Mouse (Mus musculus) kidney, postnatal 0 days (tissue): ENCODE data around the gene Olfr1239. TPM values are rescaled to one million over a fixed set of nuclear protein-coding genes. Genes with fewer than 3 reads are reported as not detected.

Experiments
- ATAC-seq: fragments of 200-750 bp; cut with Nextera tagmentation; replicated peaks from 2 replicates; pipeline ENCODE4 v1.8.0; 2017; ENCODE audit warnings: low read depth, moderate number of reproducible peaks, moderate TSS enrichment, moderate library complexity; ENCODE audit not compliant: low FRiP score
- DNase-seq: peaks from one replicate; pipeline ENCODE4 v3.0.0-alpha.2; 2016; ENCODE audit warnings: low spot score
- H3K27ac ChIP-seq: fragments of 300-500 bp; sonication (generic); 2 replicates; pipeline ENCODE4 v1.5.1; 2014; ENCODE audit warnings: mild to moderate bottlenecking
- H3K27me3 ChIP-seq: fragments of 300-500 bp; sonication (generic); 2 replicates; pipeline ENCODE4 v1.6.1; 2014; ENCODE audit warnings: low read length, mixed read lengths; ENCODE audit not compliant: insufficient read depth
- H3K36me3 ChIP-seq: fragments of 300-500 bp; sonication (generic); 2 replicates; pipeline ENCODE4 v1.6.1; 2014; ENCODE audit warnings: low read length, mixed read lengths; ENCODE audit not compliant: insufficient read depth
- H3K4me1 ChIP-seq: fragments of 300-500 bp; sonication (generic); replicated peaks from 2 replicates; pipeline ENCODE4 v1.6.1; 2014; ENCODE audit warnings: antibody characterized with exemption, low read length, mixed read lengths; ENCODE audit not compliant: insufficient read depth
- H3K4me2 ChIP-seq: fragments of 300-500 bp; sonication (generic); 2 replicates; pipeline ENCODE4 v1.6.1; 2014; ENCODE audit warnings: mild to moderate bottlenecking, low read length, moderate library complexity, mixed read lengths
- H3K4me3 ChIP-seq: fragments of 300-500 bp; sonication (generic); replicated peaks from 2 replicates; pipeline ENCODE4 v1.5.1; 2014; ENCODE audit warnings: low read depth, low read length
- H3K9ac ChIP-seq: fragments of 300-500 bp; sonication (generic); 2 replicates; pipeline ENCODE4 v1.6.1; 2014; ENCODE audit warnings: low read depth, low read length
- H3K9me3 ChIP-seq: fragments of 300-500 bp; sonication (generic); replicated peaks from 2 replicates; pipeline ENCODE4 v1.6.1; 2016; ENCODE audit warnings: low read length, inconsistent platforms, mixed read lengths
- CTCF ChIP-seq: IDR thresholded peaks from 2 replicates; pipeline ENCODE4 v1.5.1; 2016; ENCODE audit warnings: antibody characterized with exemption, low read depth, mild to moderate bottlenecking, moderate library complexity
- WGBS: fragments of 180-500 bp; shearing (Covaris S2); extraction: QIAGEN DNeasy Blood & Tissue Kit; methylation state at CpG from one replicate; pipeline ENCODE4 v1.1.7; 2014; 5-methylcytosine and 5-hydroxymethylcytosine counted together
- polyA plus RNA-seq: library from polyadenylated mRNA; unstranded; fragments of >200 nt; fragmentation: Nextera tagmentation; extraction: Ambion mirVana; gene quantifications from 2 replicates; pipeline ENCODE4 v1.2.1, GENCODE M21; 2015

Olfr1239 gene
- polyA plus RNA-seq = not detected in 2 replicates

GRCm38 (mm10) chr2:89420307-89420706 lies at the start of gene Olfr1239:
Olfr1239 (minus strand) TSS chr2:89420407.
- Histone ChIP-seq H3K36me3 (no peaks in the 10 kb centered on the region), H3K27ac (no peak within 1 kb of the TSS), H3K4me1 (no peaks in the 10 kb centered on the region), H3K4me2 (no peak within 1 kb of the TSS), H3K4me3 (no peak within 1 kb of the TSS), H3K9me3 (no peaks in the 10 kb centered on the region), H3K9ac (no peak within 1 kb of the TSS), H3K27me3 (no peaks in the 10 kb centered on the region)
- no peak for DNase-seq
- no peak for ATAC-seq
- 91% methylated on average over 2 of the region's 2 CpGs for WGBS
- no peak for TF ChIP-seq CTCF

- ATAC-seq (no peak), DNase-seq (no peak)
- no peak within 1 kb of the TSS for H3K4me2 ChIP-seq
- H3K27me3 ChIP-seq = no peaks in the 10 kb centered on the region
- no peaks in the 10 kb centered on the region for H3K4me1 ChIP-seq
- H3K36me3 ChIP-seq = no peaks in the 10 kb centered on the region
- no peak within 1 kb of the TSS for H3K4me3 ChIP-seq
- H3K9ac ChIP-seq = no peak within 1 kb of the TSS
- WGBS = 72% methylated on average over 3 of the region's 3 CpGs
- H3K27ac ChIP-seq = no peak within 1 kb of the TSS
- no peaks in the 10 kb centered on the region for H3K9me3 ChIP-seq
- TF ChIP-seq CTCF = no peak
These were observed 22.7 kb upstream of the Olfr1239 start, which contains the start of gene Olfr1240 for GRCm38 (mm10) chr2:89442900-89443299. Olfr1240 (minus strand) TSS chr2:89443000.

- Histone ChIP-seq H3K9ac (no peak overlapping the region), H3K27ac (no peak overlapping the region), H3K27me3 (no peaks in the 10 kb centered on the region), H3K9me3 (no peaks in the 10 kb centered on the region), H3K4me3 (no peak overlapping the region), H3K4me1 (no peaks in the 10 kb centered on the region), H3K4me2 (no peak overlapping the region), H3K36me3 (no peaks in the 10 kb centered on the region)
- WGBS = 84% methylated on average over 1 of the region's 1 CpGs
- ATAC-seq (no peak; the same call in 1 of the 2 replicates), DNase-seq (no peak)
- no peak for TF ChIP-seq CTCF
These were observed 5.7 kb downstream of the Olfr1239 start for GRCm38 (mm10) chr2:89414557-89414956.

GRCm38 (mm10) chr2:89409576-89409975 lies 10.6 kb downstream of the Olfr1239 start, which contains the start of gene Olfr1238:
Olfr1238 (minus strand) TSS chr2:89409676.
- H3K27me3 ChIP-seq = no peaks in the 10 kb centered on the region
- no peaks in the 10 kb centered on the region for H3K36me3 ChIP-seq
- ATAC-seq (no peak), DNase-seq (no peak)
- no peak for TF ChIP-seq CTCF
- H3K9me3 ChIP-seq = no peaks in the 10 kb centered on the region
- WGBS = 92% methylated on average over 2 of the region's 2 CpGs
- no peak within 1 kb of the TSS for H3K4me2 ChIP-seq
- no peak within 1 kb of the TSS for H3K4me3 ChIP-seq
- no peak within 1 kb of the TSS for H3K27ac ChIP-seq
- H3K9ac ChIP-seq = no peak within 1 kb of the TSS
- H3K4me1 ChIP-seq = no peaks in the 10 kb centered on the region

- ATAC-seq = no peak
- H3K9me3 ChIP-seq = no peaks in the 10 kb centered on the region
- H3K27me3 ChIP-seq = no peaks in the 10 kb centered on the region
- H3K36me3 ChIP-seq = no peaks in the 10 kb centered on the region
- no peak for DNase-seq
- H3K4me3 ChIP-seq = no peak overlapping the region
- no peak for TF ChIP-seq CTCF
- no peak overlapping the region for H3K9ac ChIP-seq
- no peaks in the 10 kb centered on the region for H3K4me1 ChIP-seq
- H3K4me2 ChIP-seq = no peak overlapping the region
- H3K27ac ChIP-seq = no peak overlapping the region
- WGBS = 85% methylated on average over 1 of the region's 1 CpGs
These were observed 19.3 kb downstream of the Olfr1239 start for GRCm38 (mm10) chr2:89400882-89401281.

Other genes with a start within 250 kb of the Olfr1239 start
- gene Olfr1225, start 245.7 kb downstream of the Olfr1239 start, polyA plus RNA-seq = not detected in 2 replicates
- not detected in 2 replicates for gene Olfr1226, start 220.4 kb downstream of the Olfr1239 start, polyA plus RNA-seq
- not detected in 2 replicates for gene Olfr1228, start 166.3 kb downstream of the Olfr1239 start, polyA plus RNA-seq
- not detected in 2 replicates for gene Olfr1229, start 132.4 kb downstream of the Olfr1239 start, polyA plus RNA-seq
- not detected in 2 replicates for gene Olfr1230, start 123.1 kb downstream of the Olfr1239 start, polyA plus RNA-seq
- not detected in 2 replicates for gene Olfr1231, start 113.3 kb downstream of the Olfr1239 start, polyA plus RNA-seq
- gene Olfr1232, start 90.7 kb downstream of the Olfr1239 start, polyA plus RNA-seq = not detected in 2 replicates
- gene Olfr1233, start 78.0 kb downstream of the Olfr1239 start, polyA plus RNA-seq = not detected in 2 replicates
- not detected in 2 replicates for gene Olfr1234, start 55.5 kb downstream of the Olfr1239 start, polyA plus RNA-seq
- gene Olfr1238, start 10.7 kb downstream of the Olfr1239 start, polyA plus RNA-seq = not detected in 2 replicates
- gene Olfr1240, start 22.6 kb upstream of the Olfr1239 start, polyA plus RNA-seq = not detected in 2 replicates
- gene Olfr1241, start 66.7 kb upstream of the Olfr1239 start, polyA plus RNA-seq = not detected in 2 replicates
- gene Olfr1242, start 77.9 kb upstream of the Olfr1239 start, polyA plus RNA-seq = not detected in 2 replicates
- gene Olfr1243, start 111.1 kb upstream of the Olfr1239 start, polyA plus RNA-seq = not detected in 2 replicates
- gene Olfr1245, start 158.0 kb upstream of the Olfr1239 start, polyA plus RNA-seq = not detected in 2 replicates
- gene Olfr1246, start 172.8 kb upstream of the Olfr1239 start, polyA plus RNA-seq = not detected in 2 replicates
- gene Olfr1247, start 193.7 kb upstream of the Olfr1239 start, polyA plus RNA-seq = not detected in 2 replicates
- not detected in 2 replicates for gene Olfr1248, start 197.8 kb upstream of the Olfr1239 start, polyA plus RNA-seq
- gene Olfr1249, start 214.6 kb upstream of the Olfr1239 start, polyA plus RNA-seq = not detected in 2 replicates
- not detected in 2 replicates for gene Olfr1250, start 241.1 kb upstream of the Olfr1239 start, polyA plus RNA-seq